Mouse (Mus musculus) intestine, embryonic 14.5 days (tissue): Measurements from ENCODE around the gene Acsbg2. TPM values are rescaled to one million over a fixed set of nuclear protein-coding genes. Genes with fewer than 3 reads are reported as not detected.

ENCODE experiments used
- ATAC-seq: fragments of 200-750 bp; cut with Nextera tagmentation; replicated peaks from 2 replicates; pipeline ENCODE4 v1.8.0; 2017; ENCODE audit warnings: low read depth, moderate number of reproducible peaks, moderate TSS enrichment, moderate library complexity; ENCODE audit not compliant: low FRiP score, low TSS enrichment
- DNase-seq: peaks from one replicate; pipeline ENCODE4 v3.0.0-alpha.2; 2018; ENCODE audit warnings: low spot score
- H3K27ac ChIP-seq: fragments of 300-500 bp; sonication (generic); 2 replicates; pipeline ENCODE4 v1.5.1; 2014; ENCODE audit warnings: low read depth, mild to moderate bottlenecking, control low read depth
- H3K27me3 ChIP-seq: fragments of 300-500 bp; sonication (generic); replicated peaks from 2 replicates; pipeline ENCODE4 v1.6.1; 2014; ENCODE audit warnings: low read length, control low read depth; ENCODE audit not compliant: control insufficient read depth, insufficient read depth
- H3K36me3 ChIP-seq: fragments of 300-500 bp; sonication (generic); 2 replicates; pipeline ENCODE4 v1.6.1; 2014; ENCODE audit warnings: low read length, control low read depth; ENCODE audit not compliant: control insufficient read depth, insufficient read depth
- H3K4me1 ChIP-seq: fragments of 300-500 bp; sonication (generic); replicated peaks from 2 replicates; pipeline ENCODE4 v1.6.1; 2014; ENCODE audit warnings: low read length, control low read depth, mixed read lengths; ENCODE audit not compliant: control insufficient read depth, insufficient read depth
- H3K4me2 ChIP-seq: fragments of 300-500 bp; sonication (generic); 2 replicates; pipeline ENCODE4 v1.6.1; 2014; ENCODE audit warnings: low read length
- H3K4me3 ChIP-seq: fragments of 300-500 bp; sonication (generic); 2 replicates; pipeline ENCODE4 v1.5.1; 2014; ENCODE audit warnings: low read depth, low read length, control low read depth, mixed read lengths
- H3K9ac ChIP-seq: fragments of 300-500 bp; sonication (generic); 2 replicates; pipeline ENCODE4 v1.6.1; 2014; ENCODE audit warnings: mild to moderate bottlenecking, low read length
- H3K9me3 ChIP-seq: fragments of 300-500 bp; sonication (generic); 2 replicates; pipeline ENCODE4 v1.6.1; 2016; ENCODE audit warnings: low read length, control low read depth; ENCODE audit not compliant: control insufficient read depth
- whole genome bisulfite sequencing: fragments of 180-500 bp; shearing (Covaris S2); extraction: QIAGEN DNeasy Blood & Tissue Kit; methylation state at CpG from one replicate; pipeline ENCODE4 v1.1.7; 2014; 5-methylcytosine and 5-hydroxymethylcytosine counted together
- polyA plus RNA-seq: library from polyadenylated mRNA; unstranded; fragments of >200 nt; fragmentation: Nextera tagmentation; extraction: Ambion mirVana; gene quantifications from 2 replicates; pipeline ENCODE4 v1.2.1, GENCODE M21; 2014

Gene Acsbg2
- polyA plus RNA-seq, 1 experiment from 2014 or later = not detected

GRCm38 (mm10) chr17:56869481-56869977 is 4.7 kb downstream of the Acsbg2 start:
- 88% methylated on average over 9 of the region's 9 CpGs for WGBS
- Histone ChIP-seq H3K9me3 (0 out of 2 replicates have a peak, but pooled peaks cover 2% of the 10 kb centered on the region), H3K27me3 (no peaks in the 10 kb centered on the region), H3K27ac (no peak overlapping the region), H3K9ac (no peak overlapping the region), H3K4me2 (no peak overlapping the region), H3K4me3 (no peak overlapping the region), H3K36me3 (no peaks in the 10 kb centered on the region), H3K4me1 (no peaks in the 10 kb centered on the region)
- DNase-seq (no peak), ATAC-seq (no peak)

- H3K27me3 ChIP-seq = no peaks in the 10 kb centered on the region
- ATAC-seq = no peak
Measured at GRCm38 (mm10) chr17:56866071-56866470, 8.2 kb downstream of the Acsbg2 start.

GRCm38 (mm10) chr17:56861197-56861596 is 13.1 kb downstream of the Acsbg2 start:
- H3K4me2 ChIP-seq = no peak overlapping the region
- no peaks in the 10 kb centered on the region for H3K9me3 ChIP-seq
- WGBS = 58% methylated on average over 3 of the region's 3 CpGs
- H3K9ac ChIP-seq = no peak overlapping the region
- H3K27me3 ChIP-seq = no peaks in the 10 kb centered on the region
- H3K27ac ChIP-seq = no peak overlapping the region
- no peak for DNase-seq
- no peaks in the 10 kb centered on the region for H3K36me3 ChIP-seq
- H3K4me1 ChIP-seq = no peaks in the 10 kb centered on the region; the same call in 1 of the 2 replicates
- H3K4me3 ChIP-seq = no peak overlapping the region
- ATAC-seq = peak; percentile 41

More at GRCm38 (mm10) chr17:56866071-56866470, 8.2 kb downstream of the Acsbg2 start:
- H3K4me2 ChIP-seq = no peak overlapping the region
- H3K4me3 ChIP-seq = no peak overlapping the region
- WGBS = 84% methylated on average over 7 of the region's 7 CpGs
- no peaks in the 10 kb centered on the region; the same call in 1 of the 2 replicates for H3K4me1 ChIP-seq
- H3K27ac ChIP-seq = no peak overlapping the region
- DNase-seq = no peak
- H3K36me3 ChIP-seq = no peaks in the 10 kb centered on the region
- H3K9ac ChIP-seq = no peak overlapping the region
- 0 out of 2 replicates have a peak, but pooled peaks cover 2% of the 10 kb centered on the region for H3K9me3 ChIP-seq

- no peak for ATAC-seq
- H3K27me3 ChIP-seq = no peaks in the 10 kb centered on the region
- no peak overlapping the region for H3K4me2 ChIP-seq
- DNase-seq = no peak
- no peak overlapping the region for H3K9ac ChIP-seq
- H3K4me3 ChIP-seq = no peak overlapping the region
- H3K9me3 ChIP-seq = no peaks in the 10 kb centered on the region
- H3K4me1 ChIP-seq = no peaks in the 10 kb centered on the region; the same call in 1 of the 2 replicates
- 45% methylated on average over 7 of the region's 7 CpGs for WGBS
- H3K36me3 ChIP-seq = no peaks in the 10 kb centered on the region
- no peak overlapping the region for H3K27ac ChIP-seq
Measured at GRCm38 (mm10) chr17:56858922-56859321, 15.3 kb downstream of the Acsbg2 start.

- Histone ChIP-seq H3K27me3 (no peaks in the 10 kb centered on the region), H3K4me1 (no peaks in the 10 kb centered on the region; the same call in 1 of the 2 replicates), H3K4me3 (no peak overlapping the region), H3K4me2 (no peak overlapping the region), H3K9ac (no peak overlapping the region), H3K36me3 (no peaks in the 10 kb centered on the region), H3K27ac (peak overlapping the region; percentile 5; the same call in 1 of the 2 replicates), H3K9me3 (no peaks in the 10 kb centered on the region)
- 52% methylated on average over 4 of the region's 4 CpGs for WGBS
- no peak for ATAC-seq
- peak; percentile 74 for DNase-seq
Measured at GRCm38 (mm10) chr17:56858216-56858615, 16.0 kb downstream of the Acsbg2 start.

GRCm38 (mm10) chr17:56855421-56855820 is 18.8 kb downstream of the Acsbg2 start:
- Histone ChIP-seq H3K4me3 (no peak overlapping the region), H3K36me3 (no peaks in the 10 kb centered on the region), H3K9me3 (no peaks in the 10 kb centered on the region), H3K4me1 (no peaks in the 10 kb centered on the region), H3K27me3 (no peaks in the 10 kb centered on the region), H3K27ac (no peak overlapping the region), H3K4me2 (no peak overlapping the region), H3K9ac (no peak overlapping the region)
- DNase-seq = no peak
- WGBS = 79% methylated on average over 3 of the region's 3 CpGs
- ATAC-seq = no peak

GRCm38 (mm10) chr17:56851167-56851566 is 23.1 kb downstream of the Acsbg2 start:
- Histone ChIP-seq H3K36me3 (no peaks in the 10 kb centered on the region), H3K4me1 (no peaks in the 10 kb centered on the region), H3K4me2 (no peak overlapping the region), H3K27ac (no peak overlapping the region), H3K27me3 (no peaks in the 10 kb centered on the region), H3K4me3 (no peak overlapping the region), H3K9ac (no peak overlapping the region), H3K9me3 (no peaks in the 10 kb centered on the region)
- ATAC-seq (no peak), DNase-seq (no peak)
- WGBS = 68% methylated on average over 3 of the region's 3 CpGs

- Histone ChIP-seq H3K9ac (no peak overlapping the region), H3K4me3 (no peak overlapping the region), H3K27ac (no peak overlapping the region), H3K9me3 (no peaks in the 10 kb centered on the region), H3K4me1 (no peaks in the 10 kb centered on the region), H3K36me3 (no peaks in the 10 kb centered on the region), H3K27me3 (no peaks in the 10 kb centered on the region), H3K4me2 (no peak overlapping the region)
- ATAC-seq (no peak), DNase-seq (no peak)
- 86% methylated on average over 13 of the region's 13 CpGs for WGBS
Measured at GRCm38 (mm10) chr17:56849710-56850109, 24.5 kb downstream of the Acsbg2 start.

- no peaks in the 10 kb centered on the region for H3K4me1 ChIP-seq
- no peaks in the 10 kb centered on the region for H3K36me3 ChIP-seq
- H3K9me3 ChIP-seq = no peaks in the 10 kb centered on the region
- H3K27me3 ChIP-seq = no peaks in the 10 kb centered on the region
- 87% methylated on average over 5 of the region's 5 CpGs for WGBS
- no peak overlapping the region for H3K4me2 ChIP-seq
- H3K9ac ChIP-seq = no peak overlapping the region
- DNase-seq = no peak
- no peak for ATAC-seq
- no peak overlapping the region for H3K27ac ChIP-seq
- H3K4me3 ChIP-seq = no peak overlapping the region
Measured at GRCm38 (mm10) chr17:56848785-56849184, 25.5 kb downstream of the Acsbg2 start.
